Mouse (Mus musculus): ENCODE measurements at regions not wholly inside any gene's neighbourhood (a gene's known extent, or its start where the extent isn't known, plus 50 kb on each side); places are given as distances from the start of the nearest gene placed in this dataset.

DNA sequence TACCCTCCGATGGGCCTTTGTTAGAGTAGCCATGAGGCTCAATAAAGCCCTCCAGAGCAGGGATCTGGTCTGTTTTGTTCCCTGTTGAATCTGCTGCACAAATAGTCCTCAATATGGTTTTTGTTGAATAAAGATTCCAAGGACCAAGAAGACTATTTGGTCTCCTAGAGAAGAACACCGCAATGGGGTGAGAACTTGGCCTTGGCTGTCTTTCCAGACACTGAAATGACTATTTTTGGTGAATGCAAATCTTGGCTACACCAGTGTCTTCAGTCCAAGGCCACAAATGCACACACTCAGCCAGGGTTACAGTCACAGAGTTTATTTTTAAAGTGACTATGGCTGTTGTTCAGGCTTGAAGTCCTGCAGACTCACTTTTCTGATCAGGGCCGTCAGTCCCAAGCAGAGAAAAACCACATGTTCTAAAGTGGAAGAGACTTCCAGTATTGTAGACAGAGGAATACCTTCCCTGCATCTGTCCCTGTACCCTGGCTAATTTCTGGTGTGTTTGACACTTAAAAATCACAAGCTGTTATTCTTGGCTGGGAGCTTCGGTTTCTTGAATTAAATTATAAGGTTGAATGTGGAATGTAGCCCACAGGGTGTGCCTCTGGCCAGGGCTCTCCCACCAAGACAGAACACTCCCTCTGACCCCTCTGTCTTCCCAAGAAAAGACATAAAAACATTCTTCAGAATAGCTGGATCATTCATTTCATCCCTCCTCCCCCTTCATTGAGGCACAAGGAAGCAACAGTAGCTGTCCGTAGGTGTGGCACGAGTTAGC is 604.0 kb downstream of the Zfp706 start:
- ATAC-seq (ENCODE audit: low read depth), result no peak
- no peak overlapping the region for H3K4me3 ChIP-seq (ENCODE audit: low read depth, low read length)
- no peaks in the 10 kb centered on the region for H3K36me3 ChIP-seq (ENCODE audit: control insufficient read depth, insufficient read depth)
- H3K4me2 ChIP-seq (ENCODE audit: low read depth, low read length), result no peak overlapping the region
- no peak overlapping the region for H3K9ac ChIP-seq (ENCODE audit: low read depth, low read length)
- H3K9me3 ChIP-seq (replicated peaks; ENCODE audit: control insufficient read depth, low read length), result no peaks in the 10 kb centered on the region
- no peaks in the 10 kb centered on the region; the same call in none of the 2 replicates for H3K27me3 ChIP-seq (ENCODE audit: control insufficient read depth, insufficient read depth, low read depth, low read length)
- WGBS (ENCODE audit: insufficient replicate concordance), result 69% methylated on average over 6 of the region's 6 CpGs
- H3K27ac ChIP-seq (ENCODE audit: low read length), result no peak overlapping the region
- peaks cover 7% of the 10 kb centered on the region for H3K4me1 ChIP-seq (ENCODE audit: control insufficient read depth, low read depth, low read length)

DNA sequence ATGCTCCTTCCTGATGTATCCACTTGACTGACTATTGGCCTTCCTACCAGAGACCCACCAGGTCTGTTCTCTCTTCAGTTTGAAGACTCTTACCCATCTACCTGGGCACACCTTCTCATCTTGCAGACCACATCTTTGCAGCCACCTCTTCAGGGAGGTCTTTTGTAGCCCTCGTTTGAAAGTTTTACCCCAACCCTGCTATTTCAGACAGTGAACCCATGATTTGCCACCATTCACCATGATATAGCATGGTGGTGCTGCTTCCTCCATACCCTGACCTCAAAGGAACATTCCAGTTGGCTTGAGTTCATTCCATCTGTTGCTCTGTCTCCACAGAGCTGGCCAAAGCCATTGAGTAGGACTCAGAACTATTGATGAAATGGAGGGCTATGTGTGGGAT is 605.5 kb downstream of the Zfp706 start:
- 53% methylated on average over 1 of the region's 1 CpGs for WGBS (ENCODE audit: insufficient replicate concordance)
- H3K4me2 ChIP-seq (ENCODE audit: low read depth, low read length), result no peak overlapping the region

DNA sequence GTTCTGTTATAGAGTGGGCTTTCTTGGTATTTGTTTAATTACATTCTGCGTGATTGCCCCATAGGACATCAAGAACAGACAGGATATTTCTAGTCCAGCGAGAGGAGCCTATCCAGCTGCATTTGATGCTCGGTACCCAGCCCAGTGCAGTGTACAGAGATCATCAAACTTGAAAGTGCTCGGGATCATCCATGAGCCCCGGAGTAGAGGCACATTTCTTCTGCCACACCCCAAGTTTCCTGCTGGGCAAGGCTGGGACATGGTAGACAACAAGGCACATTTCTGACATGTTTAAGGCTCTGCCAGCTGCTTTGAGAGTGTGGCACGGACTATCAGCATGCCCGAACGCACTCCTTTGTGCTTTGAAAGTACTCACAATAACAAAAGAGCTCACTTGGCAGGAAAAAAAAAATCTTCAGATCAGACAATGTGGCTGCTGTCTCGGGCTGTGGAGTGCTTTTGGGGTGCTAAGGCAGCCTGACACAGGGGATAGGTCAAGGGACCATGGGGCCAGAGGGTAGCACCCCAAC is 607.2 kb downstream of the Zfp706 start:
- no peak overlapping the region for H3K9ac ChIP-seq (ENCODE audit: low read depth, low read length)
- H3K27ac ChIP-seq (ENCODE audit: low read length), result no peak overlapping the region
- no peaks in the 10 kb centered on the region for H3K9me3 ChIP-seq (replicated peaks; ENCODE audit: control insufficient read depth, low read length)
- H3K27me3 ChIP-seq (ENCODE audit: control insufficient read depth, insufficient read depth, low read depth, low read length), result no peaks in the 10 kb centered on the region; the same call in none of the 2 replicates
- H3K36me3 ChIP-seq (ENCODE audit: control insufficient read depth, insufficient read depth), result no peaks in the 10 kb centered on the region
- H3K4me3 ChIP-seq (ENCODE audit: low read depth, low read length), result no peak overlapping the region
- 67% methylated on average over 9 of the region's 9 CpGs for WGBS (ENCODE audit: insufficient replicate concordance)
- H3K4me1 ChIP-seq (ENCODE audit: control insufficient read depth, low read depth, low read length), result peaks cover 7% of the 10 kb centered on the region
- no peak overlapping the region for H3K4me2 ChIP-seq (ENCODE audit: low read depth, low read length)
- ATAC-seq (ENCODE audit: low read depth), result no peak

More for the DNA sequence above, 605.5 kb downstream of the Zfp706 start:
- ATAC-seq (ENCODE audit: low read depth), result no peak
- H3K27me3 ChIP-seq (ENCODE audit: control insufficient read depth, insufficient read depth, low read depth, low read length), result no peaks in the 10 kb centered on the region; the same call in none of the 2 replicates
- H3K27ac ChIP-seq (ENCODE audit: low read length), result no peak overlapping the region
- H3K4me1 ChIP-seq (ENCODE audit: control insufficient read depth, low read depth, low read length), result peaks cover 7% of the 10 kb centered on the region
- H3K4me3 ChIP-seq (ENCODE audit: low read depth, low read length), result no peak overlapping the region
- no peak overlapping the region for H3K9ac ChIP-seq (ENCODE audit: low read depth, low read length)
- no peaks in the 10 kb centered on the region for H3K36me3 ChIP-seq (ENCODE audit: control insufficient read depth, insufficient read depth)
- no peaks in the 10 kb centered on the region for H3K9me3 ChIP-seq (replicated peaks; ENCODE audit: control insufficient read depth, low read length)

DNA sequence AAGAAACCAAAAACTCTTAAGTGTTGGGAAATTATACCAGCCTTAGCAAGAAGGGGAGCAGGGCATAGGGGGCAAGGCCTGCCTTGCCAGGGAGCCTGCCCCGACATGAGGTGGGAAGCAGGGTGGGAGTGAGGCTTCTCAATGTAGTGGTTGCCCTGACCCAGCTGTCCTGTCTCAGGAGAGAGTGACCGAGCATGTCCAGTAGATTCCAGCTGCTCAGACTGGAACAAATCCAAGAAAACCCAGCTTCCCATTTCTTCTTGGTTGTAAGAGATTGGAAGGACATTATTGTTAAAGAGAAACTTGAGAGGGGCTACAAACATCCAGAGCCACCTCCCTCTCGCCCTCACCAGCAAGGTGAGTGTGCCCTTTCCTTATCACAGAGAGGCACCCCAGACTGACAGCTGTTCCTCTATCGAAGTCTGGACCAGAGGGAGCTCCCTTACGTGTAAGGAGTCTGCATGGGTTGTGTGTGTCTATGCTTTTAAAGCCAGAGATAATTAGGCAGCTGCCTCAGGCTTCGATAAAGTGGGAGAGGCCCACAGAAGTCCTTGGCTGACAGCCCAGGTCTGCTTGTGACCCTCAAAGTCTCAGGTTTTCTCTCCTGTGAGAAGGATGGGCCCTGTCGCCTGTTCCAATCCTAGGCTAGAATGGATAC is 608.1 kb downstream of the Zfp706 start:
- Histone ChIP-seq H3K36me3 (ENCODE audit: control insufficient read depth, insufficient read depth) (no peaks in the 10 kb centered on the region), H3K27me3 (ENCODE audit: control insufficient read depth, insufficient read depth, low read depth, low read length) (no peaks in the 10 kb centered on the region; the same call in none of the 2 replicates), H3K4me3 (ENCODE audit: low read depth, low read length) (no peak overlapping the region), H3K9me3 (replicated peaks; ENCODE audit: control insufficient read depth, low read length) (no peaks in the 10 kb centered on the region), H3K27ac (ENCODE audit: low read length) (peak overlapping the region; percentile 38), H3K4me1 (ENCODE audit: control insufficient read depth, low read depth, low read length) (peaks cover 7% of the 10 kb centered on the region), H3K9ac (ENCODE audit: low read depth, low read length) (no peak overlapping the region), H3K4me2 (ENCODE audit: low read depth, low read length) (no peak overlapping the region)
- ATAC-seq (ENCODE audit: low read depth), result peak; percentile 80
- 46% methylated on average over 7 of the region's 7 CpGs for WGBS (ENCODE audit: insufficient replicate concordance)

DNA sequence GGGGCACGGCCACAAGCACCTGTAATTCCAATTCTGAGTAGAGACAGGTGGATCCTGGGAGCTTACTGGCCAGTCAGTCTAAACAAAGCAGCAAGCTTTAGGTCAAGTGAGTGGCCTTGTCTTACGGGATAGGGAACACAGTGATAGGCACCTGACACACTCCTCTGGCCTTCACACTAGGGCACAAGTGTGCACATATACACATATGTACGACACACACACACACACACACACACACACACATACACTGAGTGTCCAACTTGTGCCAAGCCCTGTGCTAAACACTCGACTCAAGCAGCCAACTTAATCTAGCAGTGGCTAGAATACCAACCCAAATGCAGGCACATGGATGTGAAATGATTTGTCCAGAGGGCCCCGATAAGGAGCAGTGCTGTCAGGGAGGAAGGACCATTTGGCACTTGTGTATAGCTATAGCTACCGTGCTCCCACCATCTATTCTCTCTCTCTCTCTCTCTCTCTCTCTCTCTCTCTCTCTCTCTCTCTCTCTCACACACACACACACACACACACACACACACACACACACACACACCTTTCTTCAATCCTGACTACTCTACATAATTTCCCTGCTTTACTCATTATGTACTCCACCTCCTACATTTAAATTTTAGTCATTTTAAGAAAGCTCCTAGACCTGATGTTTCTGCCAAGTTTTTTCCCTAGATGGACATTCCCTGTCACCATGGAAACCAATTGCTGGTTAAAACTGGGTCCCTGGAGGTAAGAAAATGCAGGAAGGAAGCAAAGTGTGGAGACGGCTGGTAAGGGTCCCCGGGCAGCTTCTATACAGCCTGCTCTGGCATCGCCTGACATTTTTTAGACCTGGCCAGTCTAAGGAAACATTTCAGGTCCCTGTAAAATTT is 609.2 kb downstream of the Zfp706 start:
- no peak overlapping the region for H3K9ac ChIP-seq (ENCODE audit: low read depth, low read length)
- WGBS (ENCODE audit: insufficient replicate concordance), result 62% methylated on average over 9 of the region's 9 CpGs
- H3K27ac ChIP-seq (ENCODE audit: low read length), result no peak overlapping the region
- no peak overlapping the region for H3K4me2 ChIP-seq (ENCODE audit: low read depth, low read length)
- no peaks in the 10 kb centered on the region; the same call in 1 of the 2 replicates for H3K27me3 ChIP-seq (ENCODE audit: control insufficient read depth, insufficient read depth, low read depth, low read length)
- H3K4me1 ChIP-seq (ENCODE audit: control insufficient read depth, low read depth, low read length), result peaks cover 7% of the 10 kb centered on the region
- no peaks in the 10 kb centered on the region for H3K36me3 ChIP-seq (ENCODE audit: control insufficient read depth, insufficient read depth)
- no peak overlapping the region for H3K4me3 ChIP-seq (ENCODE audit: low read depth, low read length)
- no peaks in the 10 kb centered on the region for H3K9me3 ChIP-seq (replicated peaks; ENCODE audit: control insufficient read depth, low read length)
- no peak for ATAC-seq (ENCODE audit: low read depth)

DNA sequence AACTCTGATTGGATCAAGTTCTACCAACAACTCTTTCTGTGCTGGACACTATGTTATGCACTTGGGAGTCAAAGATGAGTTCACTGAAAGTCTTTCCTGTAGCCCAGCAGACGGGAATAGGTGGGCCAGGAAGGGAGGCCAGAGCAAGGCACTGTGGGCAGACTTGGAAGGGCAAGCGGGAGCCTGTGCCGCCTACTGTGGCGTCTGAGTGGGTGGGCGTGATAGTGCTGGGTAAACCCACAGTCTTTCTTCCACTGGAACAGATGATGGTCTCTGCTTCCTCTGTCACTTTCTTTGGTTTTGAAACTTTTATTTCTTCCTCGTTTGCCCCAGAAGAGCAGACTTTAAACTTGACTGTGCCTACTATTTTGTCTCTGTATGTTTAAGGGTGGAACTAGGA is 610.8 kb downstream of the Zfp706 start:
- H3K9me3 ChIP-seq (replicated peaks; ENCODE audit: control insufficient read depth, low read length), result no peaks in the 10 kb centered on the region
- no peaks in the 10 kb centered on the region for H3K36me3 ChIP-seq (ENCODE audit: control insufficient read depth, insufficient read depth)
- H3K4me3 ChIP-seq (ENCODE audit: low read depth, low read length), result no peak overlapping the region
- H3K27me3 ChIP-seq (ENCODE audit: control insufficient read depth, insufficient read depth, low read depth, low read length), result no peaks in the 10 kb centered on the region; the same call in 1 of the 2 replicates
- H3K9ac ChIP-seq (ENCODE audit: low read depth, low read length), result no peak overlapping the region
- H3K4me1 ChIP-seq (ENCODE audit: control insufficient read depth, low read depth, low read length), result peaks cover 7% of the 10 kb centered on the region
- no peak for ATAC-seq (ENCODE audit: low read depth)
- WGBS (ENCODE audit: insufficient replicate concordance), result 57% methylated on average over 6 of the region's 6 CpGs
- no peak overlapping the region for H3K27ac ChIP-seq (ENCODE audit: low read length)
- no peak overlapping the region for H3K4me2 ChIP-seq (ENCODE audit: low read depth, low read length)

DNA sequence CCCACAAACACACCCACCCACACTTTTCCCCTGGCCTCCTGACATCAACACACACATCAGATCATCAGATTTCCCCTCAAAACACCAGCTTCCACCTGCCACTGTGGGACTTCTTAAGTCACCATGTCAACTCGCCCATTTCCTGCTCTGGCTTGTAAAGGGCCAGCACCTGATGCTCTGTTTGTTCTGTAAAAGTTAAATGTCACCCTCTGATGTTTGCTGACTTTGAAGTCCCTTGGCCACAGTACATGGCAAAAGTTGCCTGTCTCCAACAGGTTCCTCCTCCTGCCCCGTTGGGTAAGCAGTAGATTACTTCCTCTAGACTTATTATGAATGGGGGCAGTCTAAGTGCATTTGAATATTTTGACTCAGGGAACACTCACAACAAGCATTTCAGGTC is 611.3 kb downstream of the Zfp706 start:
- no peaks in the 10 kb centered on the region for H3K9me3 ChIP-seq (replicated peaks; ENCODE audit: control insufficient read depth, low read length)
- no peak overlapping the region for H3K4me3 ChIP-seq (ENCODE audit: low read depth, low read length)
- WGBS (ENCODE audit: insufficient replicate concordance), result 11% methylated on average over 2 of the region's 2 CpGs
- H3K27me3 ChIP-seq (ENCODE audit: control insufficient read depth, insufficient read depth, low read depth, low read length), result no peaks in the 10 kb centered on the region; the same call in 1 of the 2 replicates
- H3K4me1 ChIP-seq (ENCODE audit: control insufficient read depth, low read depth, low read length), result peaks cover 7% of the 10 kb centered on the region
- no peak overlapping the region for H3K27ac ChIP-seq (ENCODE audit: low read length)
- no peaks in the 10 kb centered on the region for H3K36me3 ChIP-seq (ENCODE audit: control insufficient read depth, insufficient read depth)
- no peak overlapping the region for H3K4me2 ChIP-seq (ENCODE audit: low read depth, low read length)
- ATAC-seq (ENCODE audit: low read depth), result no peak
- H3K9ac ChIP-seq (ENCODE audit: low read depth, low read length), result no peak overlapping the region

DNA sequence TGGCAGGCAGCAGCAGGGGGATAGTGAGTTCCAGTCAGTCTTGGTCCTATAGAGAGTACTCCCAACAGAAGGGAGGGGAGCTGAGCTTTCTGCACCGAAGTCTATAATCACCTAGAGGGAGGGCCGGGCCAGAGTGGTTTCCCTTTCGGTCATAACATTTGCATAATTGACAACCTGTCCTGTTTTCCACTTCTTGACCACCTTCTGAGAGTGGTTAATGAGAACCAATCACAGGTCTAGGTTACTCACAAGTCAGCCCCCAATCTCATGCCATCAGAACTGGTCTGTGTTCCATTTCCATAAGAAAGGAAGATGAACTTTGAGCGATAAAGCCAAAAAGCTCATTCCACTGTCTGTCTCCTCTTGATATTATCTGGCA is 611.9 kb downstream of the Zfp706 start:
- Histone ChIP-seq H3K36me3 (ENCODE audit: control insufficient read depth, insufficient read depth) (no peaks in the 10 kb centered on the region), H3K4me1 (ENCODE audit: control insufficient read depth, low read depth, low read length) (peaks cover 7% of the 10 kb centered on the region), H3K4me2 (ENCODE audit: low read depth, low read length) (no peak overlapping the region), H3K27ac (ENCODE audit: low read length) (no peak overlapping the region), H3K27me3 (ENCODE audit: control insufficient read depth, insufficient read depth, low read depth, low read length) (no peaks in the 10 kb centered on the region; the same call in 1 of the 2 replicates), H3K9me3 (replicated peaks; ENCODE audit: control insufficient read depth, low read length) (no peaks in the 10 kb centered on the region), H3K4me3 (ENCODE audit: low read depth, low read length) (no peak overlapping the region), H3K9ac (ENCODE audit: low read depth, low read length) (no peak overlapping the region)
- WGBS (ENCODE audit: insufficient replicate concordance), result 56% methylated on average over 4 of the region's 4 CpGs
- no peak for ATAC-seq (ENCODE audit: low read depth)

All from liver, embryonic 16.5 days (tissue).